Mouse (Mus musculus): ENCODE results near the gene Oaz1.

GRCm38 (mm10) chr10:80822528-80822927 lies 3.9 kb upstream of the Oaz1 start:
- TF ChIP-seq CTCF (IDR thresholded peaks at IDR 0.05; ENCODE audit: low read depth, low read length) (no peak), POLR2A (IDR thresholded peaks at IDR 0.05; ENCODE audit: borderline replicate concordance, low read depth, low read length) (no peak)
